Mouse (Mus musculus) hindbrain, embryonic 15.5 days (tissue): ENCODE measurements at regions not wholly inside any gene's neighbourhood (a gene's known extent, or its start where the extent isn't known, plus 50 kb on each side); places are given as distances from the start of the nearest gene placed in this dataset.

Source experiments
- ATAC-seq: fragments of 200-750 bp; cut with Nextera tagmentation; 2 replicates; pipeline ENCODE4 v1.8.0; 2017; ENCODE audit warnings: low read depth, moderate number of reproducible peaks, moderate TSS enrichment; ENCODE audit not compliant: low FRiP score
- H3K27ac ChIP-seq: fragments of 300-500 bp; sonication (generic); replicated peaks from 2 replicates; pipeline ENCODE4 v1.5.1; 2015; ENCODE audit warnings: mild to moderate bottlenecking, inconsistent platforms
- H3K27me3 ChIP-seq: fragments of 300-500 bp; sonication (generic); 2 replicates; pipeline ENCODE4 v1.6.1; 2015; ENCODE audit warnings: control low read depth, inconsistent platforms
- H3K36me3 ChIP-seq: fragments of 300-500 bp; sonication (generic); 2 replicates; pipeline ENCODE4 v1.6.1; 2015; ENCODE audit warnings: control low read depth, inconsistent platforms
- H3K4me1 ChIP-seq: fragments of 300-500 bp; sonication (generic); replicated peaks from 2 replicates; pipeline ENCODE4 v1.6.1; 2015; ENCODE audit warnings: control low read depth, inconsistent platforms
- H3K4me2 ChIP-seq: fragments of 300-500 bp; sonication (generic); 2 replicates; pipeline ENCODE4 v1.6.1; 2015; ENCODE audit warnings: moderate library complexity, mild to moderate bottlenecking, inconsistent platforms
- H3K4me3 ChIP-seq: fragments of 300-500 bp; sonication (generic); 2 replicates; pipeline ENCODE4 v1.5.1; 2015; ENCODE audit warnings: mild to moderate bottlenecking, inconsistent platforms
- H3K9ac ChIP-seq: fragments of 300-500 bp; sonication (generic); 2 replicates; pipeline ENCODE4 v1.6.1; 2015; ENCODE audit warnings: inconsistent platforms
- H3K9me3 ChIP-seq: fragments of 300-500 bp; sonication (generic); 2 replicates; pipeline ENCODE4 v1.6.1; 2016; ENCODE audit warnings: control low read depth, inconsistent platforms
- WGBS: fragments of 180-500 bp; shearing (Covaris S2); methylation state at CpG from one replicate; pipeline ENCODE4 v1.1.7; 2015; 5-methylcytosine and 5-hydroxymethylcytosine counted together

DNA sequence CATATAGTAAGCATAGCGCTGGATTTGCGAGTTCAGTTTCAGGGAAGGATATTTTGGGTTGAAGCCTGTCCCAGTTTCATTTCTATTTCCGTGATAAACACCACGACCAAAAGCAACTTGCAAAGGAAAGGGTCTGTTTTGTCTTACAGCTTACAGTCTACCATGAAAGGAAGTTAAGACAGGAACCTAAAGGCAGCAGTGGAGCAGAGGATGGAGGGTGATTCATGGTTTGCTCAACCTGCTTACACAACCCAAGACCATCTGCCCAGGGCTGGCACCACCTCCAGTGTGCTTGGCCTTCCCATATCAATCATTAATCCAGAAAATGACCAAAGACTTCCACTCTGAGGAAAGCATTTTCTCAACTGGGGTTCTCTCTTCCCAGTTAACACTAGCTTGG lies 72.2 kb upstream of the Ccdc71l start:
- no peak overlapping the region for H3K4me2 ChIP-seq
- 94% methylated on average over 4 of the region's 4 CpGs for WGBS
- H3K36me3 ChIP-seq = no peaks in the 10 kb centered on the region
- no peaks in the 10 kb centered on the region for H3K9me3 ChIP-seq
- H3K9ac ChIP-seq = no peak overlapping the region
- ATAC-seq = no peak
- no peak overlapping the region for H3K27ac ChIP-seq
- H3K4me1 ChIP-seq = no peaks in the 10 kb centered on the region
- no peak overlapping the region for H3K4me3 ChIP-seq
- H3K27me3 ChIP-seq = no peaks in the 10 kb centered on the region

DNA sequence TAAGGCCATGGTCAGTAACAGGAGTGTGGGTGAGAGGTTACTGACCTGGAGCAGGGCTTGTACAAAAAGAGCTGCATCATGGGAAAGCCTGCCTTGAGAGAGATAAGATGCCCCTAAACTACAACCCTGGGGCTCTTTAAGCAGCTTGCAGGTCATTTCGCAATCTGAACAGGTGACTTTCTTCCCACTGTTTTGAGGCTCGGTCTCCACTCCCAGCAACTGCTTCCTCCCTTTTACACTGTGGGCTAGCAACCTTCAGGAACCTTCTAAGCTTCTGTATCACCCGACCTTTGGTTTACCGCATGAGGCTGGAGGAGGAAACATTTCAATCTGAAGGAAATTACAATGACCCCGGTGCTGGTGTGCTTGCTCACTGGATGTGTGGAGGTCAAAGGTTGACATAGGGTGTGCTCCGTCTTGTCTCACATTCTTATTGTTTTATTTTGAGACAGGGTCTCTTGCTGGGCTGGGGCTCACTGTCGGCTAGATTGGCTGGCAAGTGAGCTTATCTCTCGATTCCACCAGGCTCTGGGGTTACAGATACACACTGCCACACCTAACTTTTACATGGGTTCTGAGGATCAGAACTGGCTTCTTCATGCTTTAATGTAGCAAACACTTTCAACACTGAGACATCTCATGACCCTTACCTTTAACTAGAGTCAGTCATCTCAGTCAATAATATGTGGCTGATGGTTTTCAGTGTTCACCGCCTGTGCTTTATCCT lies 71.1 kb upstream of the Ccdc71l start:
- ATAC-seq = no peak
- Histone ChIP-seq H3K27ac (no peak overlapping the region), H3K9ac (no peak overlapping the region), H3K9me3 (no peaks in the 10 kb centered on the region), H3K36me3 (no peaks in the 10 kb centered on the region), H3K4me2 (no peak overlapping the region), H3K4me1 (no peaks in the 10 kb centered on the region), H3K27me3 (no peaks in the 10 kb centered on the region), H3K4me3 (no peak overlapping the region)
- 74% methylated on average over 9 of the region's 9 CpGs for WGBS

DNA sequence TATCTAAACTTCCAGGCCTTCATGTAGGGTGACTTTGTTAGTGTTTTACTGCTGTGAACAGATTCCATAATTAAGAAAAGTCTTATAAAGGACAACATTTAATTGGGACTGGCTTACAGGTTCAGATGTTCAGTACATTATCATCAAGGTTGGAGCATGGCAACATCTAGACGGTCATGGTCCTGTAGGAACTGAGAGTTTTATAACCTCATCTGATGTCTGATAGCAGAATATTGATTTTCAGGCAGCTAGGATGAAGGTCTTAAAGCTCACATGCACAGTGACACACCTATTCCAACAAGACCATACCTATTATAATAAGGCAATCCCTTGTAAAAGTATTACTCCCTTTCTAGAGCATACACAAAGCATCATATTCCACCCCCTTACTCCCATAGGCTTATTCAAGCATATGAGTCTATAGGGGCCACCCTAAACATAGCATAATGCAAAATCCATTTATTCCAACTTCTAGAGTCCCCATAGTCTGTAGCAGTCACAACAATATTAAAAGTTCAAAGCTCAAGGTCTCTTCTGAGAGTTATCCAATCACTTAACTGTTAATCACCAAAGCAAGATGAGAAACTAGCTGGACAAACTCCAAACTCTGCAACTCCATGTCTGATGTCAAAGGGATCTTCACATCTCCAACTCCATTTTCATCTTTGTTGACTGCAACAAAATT lies 63.3 kb upstream of the Ccdc71l start:
- no peaks in the 10 kb centered on the region for H3K9me3 ChIP-seq
- H3K36me3 ChIP-seq = no peaks in the 10 kb centered on the region
- H3K4me3 ChIP-seq = no peak overlapping the region
- no peak overlapping the region for H3K9ac ChIP-seq
- ATAC-seq = no peak
- H3K27me3 ChIP-seq = no peaks in the 10 kb centered on the region
- 97% methylated on average over 1 of the region's 1 CpGs for WGBS
- H3K4me1 ChIP-seq = no peaks in the 10 kb centered on the region
- H3K27ac ChIP-seq = no peak overlapping the region
- H3K4me2 ChIP-seq = no peak overlapping the region
